Mouse (Mus musculus): ENCODE data around the gene Gm20403.

Gm20403 gene

GRCm38 (mm10) chr12:54994418-54994817, 8.1 kb upstream of the Gm20403 start:
- in situ Hi-C loops (cut with MboI; ENCODE audit: low pct_unique_long_range_greater_than_20kb in 1 of 2, low sequenced_read_pairs in 2 of 2, unreplicated experiment in 1 of 2): no loop called here

- in situ Hi-C loops (cut with MboI; ENCODE audit: low pct_unique_long_range_greater_than_20kb in 1 of 2, low sequenced_read_pairs in 2 of 2, unreplicated experiment in 1 of 2): no loop called here
These were observed 7.7 kb upstream of the Gm20403 start for GRCm38 (mm10) chr12:54994068-54994386.

GRCm38 (mm10) chr12:54993246-54994067, 7.1 kb upstream of the Gm20403 start:
- in situ Hi-C loops (cut with MboI; ENCODE audit: low pct_unique_long_range_greater_than_20kb in 1 of 2, low sequenced_read_pairs in 2 of 2, unreplicated experiment in 1 of 2): no loop called here

GRCm38 (mm10) chr12:54992814-54993213, 6.5 kb upstream of the Gm20403 start:
- in situ Hi-C loops (cut with MboI; ENCODE audit: low pct_unique_long_range_greater_than_20kb in 1 of 2, low sequenced_read_pairs in 2 of 2, unreplicated experiment in 1 of 2): no loop called here

- in situ Hi-C loops (cut with MboI; ENCODE audit: low pct_unique_long_range_greater_than_20kb in 1 of 2, low sequenced_read_pairs in 2 of 2, unreplicated experiment in 1 of 2): no loop called here
These were observed 2.1 kb upstream of the Gm20403 start for GRCm38 (mm10) chr12:54988323-54988850.

GRCm38 (mm10) chr12:54987156-54987555, 827 bp upstream of the Gm20403 start:
- in situ Hi-C loops (cut with MboI; ENCODE audit: low pct_unique_long_range_greater_than_20kb in 1 of 2, low sequenced_read_pairs in 2 of 2, unreplicated experiment in 1 of 2): no loop called here

- in situ Hi-C loops (cut with MboI; ENCODE audit: low pct_unique_long_range_greater_than_20kb in 1 of 2, low sequenced_read_pairs in 2 of 2, unreplicated experiment in 1 of 2): no loop called here
These were observed 875 bp downstream of the Gm20403 start for GRCm38 (mm10) chr12:54985257-54986051.

GRCm38 (mm10) chr12:54984701-54985256, 1.6 kb downstream of the Gm20403 start:
- in situ Hi-C loops (cut with MboI; ENCODE audit: low pct_unique_long_range_greater_than_20kb in 1 of 2, low sequenced_read_pairs in 2 of 2, unreplicated experiment in 1 of 2): no loop called here

GRCm38 (mm10) chr12:54982935-54983715, 3.2 kb downstream of the Gm20403 start:
- in situ Hi-C loops (cut with MboI; ENCODE audit: low pct_unique_long_range_greater_than_20kb in 1 of 2, low sequenced_read_pairs in 2 of 2, unreplicated experiment in 1 of 2): no loop called here

GRCm38 (mm10) chr12:54981962-54982361, 4.4 kb downstream of the Gm20403 start:
- in situ Hi-C loops (cut with MboI; ENCODE audit: low pct_unique_long_range_greater_than_20kb in 1 of 2, low sequenced_read_pairs in 2 of 2, unreplicated experiment in 1 of 2): no loop called here

- in situ Hi-C loops (cut with MboI; ENCODE audit: low pct_unique_long_range_greater_than_20kb in 1 of 2, low sequenced_read_pairs in 2 of 2, unreplicated experiment in 1 of 2): no loop called here
These were observed 5.4 kb downstream of the Gm20403 start for GRCm38 (mm10) chr12:54980939-54981338.

- in situ Hi-C loops (cut with MboI; ENCODE audit: low pct_unique_long_range_greater_than_20kb in 1 of 2, low sequenced_read_pairs in 2 of 2, unreplicated experiment in 1 of 2): no loop called here
These were observed 5.8 kb downstream of the Gm20403 start for GRCm38 (mm10) chr12:54980532-54980931.

GRCm38 (mm10) chr12:54969033-54969432, 17.3 kb downstream of the Gm20403 start:
- in situ Hi-C loops (cut with MboI; ENCODE audit: low pct_unique_long_range_greater_than_20kb in 1 of 2, low sequenced_read_pairs in 2 of 2, unreplicated experiment in 1 of 2): no loop called here

- in situ Hi-C loops (cut with MboI; ENCODE audit: low pct_unique_long_range_greater_than_20kb in 1 of 2, low sequenced_read_pairs in 2 of 2, unreplicated experiment in 1 of 2): no loop called here
These were observed 20.7 kb downstream of the Gm20403 start for GRCm38 (mm10) chr12:54965532-54966160.

GRCm38 (mm10) chr12:54959569-54959968, 26.8 kb downstream of the Gm20403 start:
- in situ Hi-C loops (cut with MboI; ENCODE audit: low pct_unique_long_range_greater_than_20kb in 1 of 2, low sequenced_read_pairs in 2 of 2, unreplicated experiment in 1 of 2): no loop called here

- in situ Hi-C loops (cut with MboI; ENCODE audit: low pct_unique_long_range_greater_than_20kb in 1 of 2, low sequenced_read_pairs in 2 of 2, unreplicated experiment in 1 of 2): no loop called here
These were observed 29.4 kb downstream of the Gm20403 start for GRCm38 (mm10) chr12:54956974-54957373.

- in situ Hi-C loops (cut with MboI; ENCODE audit: low pct_unique_long_range_greater_than_20kb in 1 of 2, low sequenced_read_pairs in 2 of 2, unreplicated experiment in 1 of 2): no loop called here
These were observed 29.9 kb downstream of the Gm20403 start for GRCm38 (mm10) chr12:54956457-54956856.

- in situ Hi-C loops (cut with MboI; ENCODE audit: low pct_unique_long_range_greater_than_20kb in 1 of 2, low sequenced_read_pairs in 2 of 2, unreplicated experiment in 1 of 2): no loop called here
These were observed 40.2 kb downstream of the Gm20403 start for GRCm38 (mm10) chr12:54946116-54946515.
